Mouse (Mus musculus): ENCODE results near the gene Mettl5.
"Not testable (repeated sequence)": the region's sequence is repeated elsewhere in the genome, so short reads cannot be mapped to it uniquely, and the experiment has no call there.

Mettl5 gene

GRCm38 (mm10) chr2:69885451-69886305, at the start of gene Mettl5:
Gene Mettl5, minus strand, starts transcription at chr2:69885615.
- peak; percentile 89 for DNase-seq (ENCODE audit: low spot score)

DNA sequence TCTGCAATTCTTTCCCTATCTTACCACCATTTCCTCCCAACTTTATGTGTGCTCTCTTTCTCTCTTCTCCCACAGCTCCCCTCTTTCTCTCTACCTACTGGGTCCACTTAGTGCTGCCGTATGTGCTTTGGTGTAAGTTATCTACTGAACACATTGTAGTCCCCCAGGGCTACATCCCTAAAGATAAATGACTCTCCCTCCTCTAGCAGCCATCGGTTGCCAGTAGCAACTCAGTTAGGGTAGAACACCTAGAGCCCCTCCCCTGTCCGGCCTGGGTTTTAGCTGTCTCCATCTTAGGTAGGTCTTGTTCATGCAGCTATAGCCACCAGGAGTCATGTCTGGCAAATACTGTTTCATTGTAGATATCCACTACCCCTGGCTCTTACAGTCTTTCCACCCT, 39.5 kb upstream of the Mettl5 start:
- no peak for DNase-seq (ENCODE audit: low spot score)

GRCm38 (mm10) chr2:69917301-69917700, 31.9 kb upstream of the Mettl5 start:
- no peak for DNase-seq (ENCODE audit: low spot score)

- DNase-seq (ENCODE audit: low spot score), result no peak
Observed at GRCm38 (mm10) chr2:69912801-69913200, 27.4 kb upstream of the Mettl5 start.

DNA sequence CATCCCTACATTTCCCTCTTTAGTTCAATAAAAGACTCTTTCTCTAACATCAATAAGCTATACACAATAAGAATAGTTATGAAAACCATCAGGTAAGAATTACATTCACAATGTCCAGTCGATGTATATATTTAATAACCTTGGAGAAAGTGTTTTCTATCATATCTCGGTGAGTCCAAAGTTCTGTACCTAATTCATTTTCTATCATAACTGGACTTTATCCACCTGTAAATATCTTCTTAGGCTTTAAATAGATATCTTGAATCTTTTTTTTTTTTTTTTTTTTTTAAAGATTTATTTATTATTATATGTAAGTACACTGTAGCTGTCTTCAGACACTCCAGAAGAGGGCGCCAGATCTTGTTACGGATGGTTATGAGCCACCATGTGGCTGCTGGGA, 22.0 kb upstream of the Mettl5 start:
- DNase-seq (ENCODE audit: low spot score), result not testable (repeated sequence)

- no peak for DNase-seq (ENCODE audit: low spot score)
Observed at GRCm38 (mm10) chr2:69903541-69903940, 18.1 kb upstream of the Mettl5 start.

- DNase-seq (ENCODE audit: low spot score), result peak; percentile 58
Observed at GRCm38 (mm10) chr2:69897618-69898575, 12.5 kb upstream of the Mettl5 start.

- peak; percentile 98 for DNase-seq (ENCODE audit: low spot score)
Observed at GRCm38 (mm10) chr2:69897039-69897617, 11.7 kb upstream of the Mettl5 start, which contains the start of gene Ubr3. Gene Ubr3, plus strand, starts transcription at chr2:69897246.

DNA sequence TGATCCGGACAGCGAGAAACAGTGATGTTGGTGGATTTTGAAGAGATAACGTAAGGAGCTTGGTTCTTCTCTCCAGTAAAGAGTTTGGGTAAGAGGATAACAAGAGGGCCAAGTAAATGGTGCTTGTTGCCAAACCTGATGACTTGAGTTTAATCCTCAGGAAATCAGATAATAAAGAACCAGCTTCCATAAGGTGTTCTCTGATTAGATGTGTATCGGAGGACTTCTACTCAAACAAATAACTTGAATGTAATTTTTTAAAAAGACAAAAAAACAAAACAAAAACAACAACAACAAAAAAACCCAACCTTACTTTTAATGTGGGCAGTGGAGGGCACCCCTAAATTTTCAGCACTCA, 10.8 kb upstream of the Mettl5 start:
- no peak for DNase-seq (ENCODE audit: low spot score)

DNA sequence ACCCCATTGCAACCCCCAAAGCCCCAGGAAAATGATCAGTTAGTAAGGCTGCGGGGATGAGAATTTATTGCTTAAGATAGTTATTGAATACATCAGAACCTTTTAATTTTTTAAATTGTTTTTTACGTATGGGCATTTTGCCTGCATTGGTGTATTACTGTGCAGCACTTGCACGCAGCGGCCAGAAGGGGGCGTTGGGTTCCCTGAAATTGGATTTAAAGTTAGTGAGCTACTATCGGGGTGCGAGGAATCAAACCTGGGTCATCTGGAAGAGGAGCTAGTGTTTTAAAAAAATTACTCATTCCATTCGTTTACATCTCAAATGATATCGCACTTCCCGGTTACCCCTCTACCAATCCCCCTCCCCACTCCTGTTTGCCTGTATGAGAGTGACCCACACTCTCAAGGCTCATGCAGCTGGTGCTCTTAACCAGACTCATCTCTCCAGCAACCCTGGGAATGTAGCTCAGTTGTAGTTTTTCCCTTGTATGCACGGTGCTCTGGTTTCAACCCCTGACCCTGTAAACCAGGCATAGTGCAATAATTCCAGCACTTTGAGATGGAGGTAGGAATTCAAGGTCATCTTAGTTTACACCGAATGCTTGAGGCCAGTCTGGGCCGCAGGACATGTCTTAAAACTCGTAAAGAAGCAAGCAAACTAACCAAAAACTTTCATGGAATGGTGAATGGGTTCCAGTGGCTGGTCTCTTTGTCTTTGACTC, 10.2 kb upstream of the Mettl5 start:
- no peak for DNase-seq (ENCODE audit: low spot score)

DNA sequence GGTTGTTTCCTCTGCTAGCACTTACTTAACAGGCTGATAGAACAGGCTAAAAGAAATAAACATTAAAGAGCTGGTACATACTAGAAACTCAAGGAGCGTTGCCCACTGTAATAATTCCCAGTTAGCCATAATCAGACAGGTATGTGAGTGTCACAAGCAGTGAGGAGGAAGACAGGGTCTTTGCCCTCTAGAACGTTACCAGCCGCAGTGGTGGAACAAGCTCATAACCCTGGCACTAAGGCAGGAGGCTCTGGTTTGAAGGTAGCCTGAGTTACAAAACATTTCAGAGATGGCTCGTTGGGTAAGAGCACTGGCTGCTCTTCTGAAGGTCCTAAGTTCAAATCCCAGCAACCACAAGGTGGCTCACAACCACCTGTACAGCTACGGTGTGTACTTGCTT, 8.5 kb upstream of the Mettl5 start:
- DNase-seq (ENCODE audit: low spot score), result no peak

GRCm38 (mm10) chr2:69893145-69893544, 7.7 kb upstream of the Mettl5 start:
- DNase-seq (ENCODE audit: low spot score), result no peak

- DNase-seq (ENCODE audit: low spot score), result no peak
Observed at GRCm38 (mm10) chr2:69890843-69891242, 5.4 kb upstream of the Mettl5 start.

- no peak for DNase-seq (ENCODE audit: low spot score)
Observed at GRCm38 (mm10) chr2:69888957-69889356, 3.5 kb upstream of the Mettl5 start.

DNA sequence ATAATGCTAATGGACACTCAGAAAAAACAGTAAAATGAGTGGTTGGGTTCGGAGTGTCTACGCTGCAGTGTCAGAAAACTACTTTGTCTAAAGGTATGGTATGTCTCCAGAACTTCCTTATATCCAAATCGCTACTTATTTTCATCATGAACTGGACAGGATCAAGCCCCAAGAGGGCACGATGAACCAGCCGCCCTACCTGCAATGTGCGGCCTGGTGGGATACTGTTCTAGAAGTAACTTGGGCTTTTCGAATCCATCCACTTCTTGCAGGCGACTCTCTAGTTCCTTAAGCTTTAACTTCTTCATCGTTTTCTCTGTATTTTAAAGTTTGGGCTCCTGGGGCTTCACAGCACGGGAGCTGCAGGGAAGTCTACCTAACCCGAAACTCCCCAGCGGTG, 365 bp downstream of the Mettl5 start:
- DNase-seq (ENCODE audit: low spot score), result no peak

- no peak for DNase-seq (ENCODE audit: low spot score)
Observed at GRCm38 (mm10) chr2:69884581-69884980, 834 bp downstream of the Mettl5 start.

DNA sequence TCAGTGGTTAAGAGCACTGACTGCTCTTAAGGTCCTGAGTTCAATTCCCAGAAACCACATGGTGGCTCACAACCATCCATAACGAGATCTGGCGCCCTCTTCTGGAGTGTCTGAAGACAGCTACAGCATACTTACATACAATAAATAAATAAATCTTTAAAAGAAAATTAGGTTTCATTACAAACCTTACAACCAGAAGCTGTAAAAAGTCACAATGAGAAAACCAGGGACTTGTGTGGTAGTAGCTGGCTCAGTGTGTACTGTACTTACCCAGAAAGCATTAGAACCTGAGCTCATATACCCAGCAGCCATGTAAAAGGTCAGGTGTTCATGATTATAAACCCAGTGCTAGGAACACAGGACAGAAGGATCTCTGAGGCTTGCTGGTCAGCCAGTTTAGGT, 1.4 kb downstream of the Mettl5 start:
- no peak for DNase-seq (ENCODE audit: low spot score)

DNA sequence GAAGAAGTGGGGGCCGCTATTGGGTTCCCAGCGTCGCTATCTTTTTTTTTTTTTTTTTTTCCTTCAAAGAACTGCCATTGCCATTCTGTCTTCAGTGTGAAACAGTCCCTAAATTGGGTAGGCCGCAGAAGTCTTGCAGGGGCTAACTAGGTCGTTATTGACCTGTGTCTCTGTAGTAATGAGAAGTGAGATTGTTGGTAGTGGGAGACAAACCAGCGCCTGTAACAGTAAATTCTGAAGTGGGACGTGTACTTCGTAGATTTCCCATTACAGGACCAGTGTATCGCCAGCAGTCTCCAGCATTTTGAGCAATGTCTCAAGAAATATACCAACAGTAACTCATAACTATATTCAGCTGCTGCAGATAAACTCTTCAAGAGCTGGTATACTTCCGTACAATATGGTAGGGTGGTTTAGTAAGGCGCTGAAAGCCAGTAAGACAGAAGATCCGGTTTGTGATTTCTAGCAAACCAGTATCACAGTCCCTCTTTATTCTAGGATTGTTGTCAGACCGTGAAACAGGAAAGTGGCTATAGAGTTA, 23.2 kb downstream of the Mettl5 start:
- DNase-seq (ENCODE audit: low spot score), result no peak

DNA sequence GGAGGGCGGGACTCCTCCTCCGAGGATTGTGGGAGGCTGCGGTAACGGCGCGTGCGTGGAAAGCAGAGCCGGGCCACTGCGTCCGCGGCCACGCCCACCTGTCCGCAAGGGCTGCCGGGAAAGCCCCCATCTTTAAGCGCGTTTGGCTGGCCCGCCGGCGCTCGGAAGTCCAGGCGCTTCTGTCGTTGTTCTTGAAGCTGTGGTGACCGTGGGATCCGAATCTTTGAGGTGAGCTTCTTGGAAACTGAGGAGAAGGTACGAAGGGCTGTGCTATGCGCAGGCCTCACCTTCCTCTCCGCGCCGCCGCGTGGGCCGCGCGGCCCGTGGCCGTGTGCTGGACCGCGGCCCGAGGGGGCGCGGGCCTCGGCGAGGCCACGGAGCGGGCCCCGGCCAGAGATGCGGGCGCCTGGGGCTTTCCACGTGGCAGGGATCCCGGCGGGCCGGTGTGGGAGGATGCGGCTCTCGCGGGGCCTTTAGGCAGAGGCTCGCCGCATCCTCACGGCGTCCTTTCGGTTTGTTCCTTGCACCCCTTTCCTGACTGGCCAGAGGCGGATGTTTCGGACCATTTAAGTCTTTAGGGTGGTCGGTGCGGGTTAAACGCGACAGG, 23.8 kb downstream of the Mettl5 start, which contains the start of gene Ssb:
Gene Ssb, plus strand, starts transcription at position 78 of the 607 bp plus-strand sequence.
- peak; percentile 96 for DNase-seq (ENCODE audit: low spot score)

DNA sequence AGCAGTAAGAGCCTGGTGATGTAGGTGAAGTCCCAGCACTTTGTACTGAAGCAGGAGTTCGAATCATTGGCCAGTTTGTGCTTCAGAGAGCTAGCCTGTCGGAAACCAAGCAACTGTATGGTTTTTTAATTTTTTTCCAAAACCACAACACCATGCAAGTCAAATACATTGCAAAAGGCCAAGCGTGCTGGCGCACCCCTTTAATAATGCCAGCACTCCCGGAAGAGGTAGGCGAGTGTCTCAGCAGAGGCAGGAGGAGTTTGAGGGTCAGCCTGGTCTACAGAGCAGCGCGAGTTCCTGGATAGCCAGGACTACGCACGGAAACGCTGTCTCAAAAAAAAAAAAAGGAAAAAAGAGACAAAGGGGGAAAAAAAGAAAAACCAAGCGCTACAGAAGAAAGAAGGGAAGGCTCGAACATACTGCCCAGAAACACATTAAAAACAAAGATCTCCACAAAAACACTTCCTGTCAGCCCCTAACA, 24.4 kb downstream of the Mettl5 start:
- peak; percentile 22 for DNase-seq (ENCODE audit: low spot score)

- DNase-seq (ENCODE audit: low spot score), result no peak
Observed at GRCm38 (mm10) chr2:69857882-69858281, 27.5 kb downstream of the Mettl5 start.
